Comparison of ENCODE assay signal across 18 mouse cellular contexts in the genomic region with DNA sequence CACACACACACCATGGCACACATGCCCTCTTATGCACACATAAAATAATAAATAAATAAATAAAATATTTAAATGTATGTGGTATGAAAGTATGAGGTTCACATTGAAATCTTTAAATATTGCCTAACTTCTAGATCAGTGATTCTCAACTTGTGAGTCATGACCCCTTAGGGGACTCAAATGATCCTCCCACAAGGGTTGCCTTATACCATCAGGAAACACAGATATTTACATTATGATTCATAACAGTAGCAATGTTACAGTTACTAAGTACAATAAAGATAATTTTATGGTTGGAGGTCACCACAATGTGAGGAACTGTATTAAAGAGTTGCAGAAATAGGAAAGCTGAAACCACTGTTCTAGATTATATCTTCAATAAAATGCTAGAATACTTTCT. TPM values are rescaled to one million over a fixed set of nuclear protein-coding genes. Genes with fewer than 3 reads are reported as not detected.
DNase-seq lines count a peak whose midpoint lies in the region; ATAC-seq and TF ChIP-seq lines count a peak whose summit lies in the region.
"Had no signal": no experiment of that assay in that cellular context is flagged by ENCODE, and none has a peak within 500 bp of the region (broad histone marks: within the 10 kb centered on the region; RNA-seq: fewer than 3 reads in every experiment).

No protein-coding gene starts in this region.

- TF ChIP-seq EP300 in MEL (IDR thresholded peaks at IDR 0.05; ENCODE audit: low read depth in 1 of 2, low read length in 2 of 2): peak; percentile 30 to 37; a peak in 1 of 4 replicates

- H3K27ac ChIP-seq in intestine, embryonic 16.5 days (ENCODE audit: low read length): no peak overlapping the region
- H3K27ac ChIP-seq in intestine, postnatal 0 days (ENCODE audit: low read depth, low read length): no peak overlapping the region
- no peak overlapping the region for H3K27ac ChIP-seq in MEL (ENCODE audit: control insufficient read depth, low read depth, low read length)
- H3K27ac ChIP-seq: embryonic facial prominence, embryonic 12.5 days; forebrain, embryonic 13.5 days; hindbrain, embryonic 15.5 days had no signal

- TF ChIP-seq POLR2A in MEL (IDR thresholded peaks at IDR 0.05; ENCODE audit: control insufficient read depth in 1 of 2, insufficient read depth in 1 of 2, low read depth in 1 of 2, low read length in 2 of 2, poor library complexity in 1 of 2): no peak

- no peak overlapping the region for H3K4me3 ChIP-seq in intestine, embryonic 16.5 days (ENCODE audit: low read length)
- no peak overlapping the region for H3K4me3 ChIP-seq in intestine, postnatal 0 days (ENCODE audit: low read depth, low read length)
- H3K4me3 ChIP-seq in MEL (ENCODE audit: control insufficient read depth in 1 of 2, insufficient read depth in 1 of 2, low read depth in 2 of 2, low read length in 2 of 2): no peak overlapping the region
- H3K4me3 ChIP-seq: embryonic facial prominence, embryonic 12.5 days; forebrain, embryonic 13.5 days; heart, embryonic 12.5 days; hindbrain, embryonic 15.5 days had no signal

- no peaks in the 10 kb centered on the region for H3K4me1 ChIP-seq in intestine, embryonic 16.5 days (ENCODE audit: control insufficient read depth, insufficient read depth, low read length)
- H3K4me1 ChIP-seq in intestine, postnatal 0 days (replicated peaks; ENCODE audit: control insufficient read depth, insufficient read depth, low read length): no peaks in the 10 kb centered on the region
- no peaks in the 10 kb centered on the region for H3K4me1 ChIP-seq in MEL (ENCODE audit: control insufficient read depth in 1 of 2, insufficient read depth in 2 of 2, low read length in 2 of 2)
- H3K4me1 ChIP-seq: embryonic facial prominence, embryonic 12.5 days; forebrain, embryonic 13.5 days; heart, embryonic 12.5 days; hindbrain, embryonic 15.5 days had no signal

- no peak for TF ChIP-seq CTCF in intestine, postnatal 0 days (IDR thresholded peaks at IDR 0.05; ENCODE audit: low read depth)
- no peak for TF ChIP-seq CTCF in MEL (IDR thresholded peaks at IDR 0.05 in 2 of 3, conservative IDR thresholded peaks at IDR 0.05 in 1 of 3; ENCODE audit: control insufficient read depth in 1 of 3, insufficient read depth in 1 of 3, low read depth in 2 of 3, low read length in 3 of 3, poor library complexity in 1 of 3, severe bottlenecking in 1 of 3)

- ATAC-seq in intestine, embryonic 16.5 days: peak; percentile 40; the same call in 1 of the 2 replicates
- no peak for ATAC-seq in intestine, postnatal 0 days
- ATAC-seq: forebrain, embryonic 13.5 days; forebrain, postnatal 0 days had no signal

- peak; percentile 23 for DNase-seq in MEL (ENCODE audit: low read depth, low spot score)
- DNase-seq in fat pad, adult 2 months (ENCODE audit: extremely low read depth, low read depth, low spot score): peak; percentile 36
- no peak for DNase-seq in retina, postnatal 1 day
- no peak for DNase-seq in adrenal gland, postnatal 25 days
- no peak for DNase-seq in kidney, postnatal 10 days
- DNase-seq: adrenal gland, adult 8-10 months; cerebellum, adult 11-12 months; cerebellum, adult 9-10 months; cerebellum, postnatal 25 days; forebrain, postnatal 0 days; gastrocnemius, postnatal 14 days; kidney, adult 11 months had no signal

- no peaks in the 10 kb centered on the region for H3K27me3 ChIP-seq in intestine, embryonic 16.5 days (replicated peaks; ENCODE audit: control insufficient read depth, insufficient read depth, low read length)
- no peaks in the 10 kb centered on the region for H3K27me3 ChIP-seq in intestine, postnatal 0 days (replicated peaks; ENCODE audit: control insufficient read depth, insufficient read depth, low read length)
- no peaks in the 10 kb centered on the region for H3K27me3 ChIP-seq in MEL (ENCODE audit: control insufficient read depth in 1 of 2, insufficient read depth in 2 of 2, low read length in 2 of 2)
- H3K27me3 ChIP-seq: embryonic facial prominence, embryonic 12.5 days; forebrain, embryonic 13.5 days; heart, embryonic 12.5 days; hindbrain, embryonic 15.5 days had no signal

- H3K4me2 ChIP-seq in intestine, embryonic 16.5 days (ENCODE audit: low read depth, low read length): no peak overlapping the region
- H3K4me2 ChIP-seq in intestine, postnatal 0 days (replicated peaks; ENCODE audit: low read depth): no peak overlapping the region
- H3K4me2 ChIP-seq: embryonic facial prominence, embryonic 12.5 days; forebrain, embryonic 13.5 days; heart, embryonic 12.5 days; hindbrain, embryonic 15.5 days had no signal

- no peaks in the 10 kb centered on the region for H3K36me3 ChIP-seq in intestine, embryonic 16.5 days (ENCODE audit: control insufficient read depth, insufficient read depth, low read length)
- no peaks in the 10 kb centered on the region for H3K36me3 ChIP-seq in intestine, postnatal 0 days (ENCODE audit: control insufficient read depth, insufficient read depth)
- H3K36me3 ChIP-seq in MEL (ENCODE audit: control insufficient read depth in 1 of 2, insufficient read depth in 2 of 2, low read length in 2 of 2): no peaks in the 10 kb centered on the region; a peak in 1 of 4 replicates
- H3K36me3 ChIP-seq: embryonic facial prominence, embryonic 12.5 days; heart, embryonic 12.5 days; hindbrain, embryonic 15.5 days had no signal

- H3K9ac ChIP-seq in intestine, embryonic 16.5 days (ENCODE audit: low read depth, low read length): no peak overlapping the region
- no peak overlapping the region for H3K9ac ChIP-seq in intestine, postnatal 0 days (ENCODE audit: low read depth, low read length)
- no peak overlapping the region for H3K9ac ChIP-seq in MEL (ENCODE audit: control insufficient read depth, low read depth, low read length, poor library complexity, severe bottlenecking)
- H3K9ac ChIP-seq: embryonic facial prominence, embryonic 12.5 days; forebrain, embryonic 13.5 days; forebrain, postnatal 0 days; heart, embryonic 12.5 days; hindbrain, embryonic 15.5 days had no signal

- no peaks in the 10 kb centered on the region for H3K79me2 ChIP-seq in MEL (ENCODE audit: control insufficient read depth, insufficient read depth, low read length, poor library complexity)

- no peaks in the 10 kb centered on the region for H3K9me3 ChIP-seq in intestine, embryonic 16.5 days (ENCODE audit: control insufficient read depth, low read length)
- no peaks in the 10 kb centered on the region for H3K9me3 ChIP-seq in intestine, postnatal 0 days (ENCODE audit: control insufficient read depth)
- H3K9me3 ChIP-seq in MEL (replicated peaks; ENCODE audit: insufficient read depth, low read length): no peaks in the 10 kb centered on the region
- H3K9me3 ChIP-seq: embryonic facial prominence, embryonic 12.5 days; forebrain, embryonic 13.5 days; heart, embryonic 12.5 days; hindbrain, embryonic 15.5 days had no signal

- TF ChIP-seq RAD21 in MEL (IDR thresholded peaks at IDR 0.05; ENCODE audit: low read depth, low read length): no peak

TF ChIP-seq in MEL, 35 proteins besides CTCF, POLR2A, EP300 and RAD21:
- TF ChIP-seq ZMIZ1 (IDR thresholded peaks at IDR 0.05; ENCODE audit: low read depth, low read length) (no peak), USF1 (IDR thresholded peaks at IDR 0.05; ENCODE audit: low read depth, low read length) (no peak), KAT2A (conservative IDR thresholded peaks at IDR 0.05; ENCODE audit: low read depth, low read length) (no peak), NRF1 (IDR thresholded peaks at IDR 0.05; ENCODE audit: insufficient read depth, low read depth, low read length, poor library complexity, severe bottlenecking) (no peak), TAL1 (IDR thresholded peaks at IDR 0.05; ENCODE audit: low read length) (no peak), GABPA (IDR thresholded peaks at IDR 0.05; ENCODE audit: low read depth, low read length) (no peak)

RNA-seq across cellular contexts. Expression of a gene that starts 26.2 kb away (rescaled TPM):
- polyA plus RNA-seq in intestine, embryonic 16.5 days (2015; fragmentation: Nextera tagmentation; extraction: Ambion mirVana): 58.1 and 60.0 TPM in 2 replicates
- polyA plus RNA-seq in intestine, postnatal 0 days (2015; fragmentation: Nextera tagmentation; extraction: Ambion mirVana): 38.0 and 43.8 TPM in 2 replicates
- 27.2 and 28.6 TPM in 2 replicates for total RNA-seq in MEL (2012; rRNA removed)
- 100 to 1,000 TPM in 1 of 2 experiments, 10 to 100 TPM in 1; 44.2 to 132 TPM for polyA plus RNA-seq in MEL (2012; ENCODE audit: insufficient read depth in 1 of 2, insufficient read length in 2 of 2, low read depth in 1 of 2, low replicate concordance in 2 of 2, missing spikeins in 1 of 2)
- 49.5 and 59.5 TPM in 2 replicates for total RNA-seq in adrenal gland, postnatal 25 days (2021)

Comparison
In these comparisons a context has a peak if more than half of its experiments do, and no peak if none do; other contexts are left out.
1. DNase-seq: peak in MEL (single experiment) and fat pad, adult 2 months (single experiment); none in retina, postnatal 1 day (single experiment), adrenal gland, postnatal 25 days (single experiment) and kidney, postnatal 10 days (single experiment).